Mouse (Mus musculus) neutrophil, adult 5-6 weeks (primary cell): ENCODE measurements around the gene Ttc25. TPM values are rescaled to one million over a fixed set of nuclear protein-coding genes. Genes with fewer than 3 reads are reported as not detected.

Experiments
- ATAC-seq: fragments of 151-379, 151-347 bp; 2 replicates; pipeline ENCODE4 v1.8.0; 2017; ENCODE audit warnings: mild to moderate bottlenecking, moderate TSS enrichment; ENCODE audit not compliant: insufficient number of reproducible peaks, poor library complexity, low FRiP score, severe bottlenecking; ENCODE audit errors: extremely low read depth
- total RNA-seq: library from RNA; stranded (forward); fragments of 200-1000 nt; gene quantifications from 2 replicates; pipeline ENCODE4 v1.2.3, GENCODE M21; 2017

Ttc25 gene
- total RNA-seq, 1 experiment from 2014 or later = 1.0 TPM

DNA sequence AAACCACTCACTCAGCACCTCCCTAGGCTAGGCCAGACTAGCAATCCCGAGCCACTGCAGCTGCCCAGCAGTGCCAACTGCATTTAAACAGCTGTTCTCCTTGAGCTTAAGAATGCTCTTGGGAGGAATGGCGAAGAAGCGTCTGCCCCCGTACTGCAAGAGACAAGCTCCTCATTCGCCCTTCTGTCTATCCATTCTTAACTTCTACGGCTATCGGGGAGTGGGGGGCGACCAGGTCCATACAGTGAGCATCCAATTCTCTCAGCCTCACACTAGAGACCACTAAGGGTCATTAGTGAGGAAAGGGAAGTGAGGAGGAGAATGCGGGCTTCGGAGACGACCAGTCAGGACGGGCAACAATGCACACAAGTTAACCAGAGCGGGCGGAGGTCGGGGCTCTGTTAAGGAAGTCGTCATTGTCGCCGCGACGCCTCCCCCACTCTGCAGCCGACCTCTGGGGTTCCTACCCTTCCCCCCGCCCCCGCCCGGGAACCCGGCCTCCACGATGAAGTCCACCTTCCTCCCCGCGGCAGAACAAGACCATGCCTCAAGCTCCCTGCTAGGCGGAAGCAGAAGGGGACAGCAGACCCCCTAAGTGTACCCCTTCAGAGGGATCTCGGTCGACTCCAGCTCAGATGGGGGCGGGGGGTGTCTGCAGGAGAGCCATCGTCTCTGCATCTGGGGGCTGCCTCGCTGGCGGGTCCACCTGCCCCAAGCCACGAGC lies 73.5 kb downstream of the Ttc25 start, which contains the start of gene Nkiras2:
Gene Nkiras2, plus strand, starts transcription at position 484 of the 724 bp plus-strand sequence.
- ATAC-seq = peak; percentile 41; the same call in 1 of the 2 replicates

DNA sequence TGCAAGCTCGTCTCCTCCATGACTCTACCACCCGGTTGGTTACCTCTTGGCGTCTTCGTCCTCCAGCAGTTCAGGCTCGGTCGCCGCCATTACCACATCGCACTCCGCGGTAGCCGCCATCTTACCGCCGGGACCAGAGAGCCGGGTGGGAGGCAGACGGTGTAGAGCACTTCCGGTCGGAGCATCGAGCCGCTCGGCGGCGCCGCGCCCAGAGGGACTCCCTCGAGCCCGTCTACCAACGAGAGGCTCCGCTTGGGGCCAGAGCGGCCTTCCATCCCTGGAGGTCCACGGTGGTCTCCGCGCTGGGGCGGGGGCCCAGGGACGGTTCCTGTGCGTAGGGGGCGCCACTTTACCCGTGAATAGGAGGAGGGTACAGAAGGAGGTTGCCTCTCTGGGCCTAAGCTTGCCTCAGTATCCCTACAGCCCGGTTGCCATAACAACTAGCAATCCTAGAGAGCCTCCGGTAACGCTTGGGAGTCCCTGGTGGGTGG lies 74.1 kb downstream of the Ttc25 start:
- peak; percentile 78 for ATAC-seq

DNA sequence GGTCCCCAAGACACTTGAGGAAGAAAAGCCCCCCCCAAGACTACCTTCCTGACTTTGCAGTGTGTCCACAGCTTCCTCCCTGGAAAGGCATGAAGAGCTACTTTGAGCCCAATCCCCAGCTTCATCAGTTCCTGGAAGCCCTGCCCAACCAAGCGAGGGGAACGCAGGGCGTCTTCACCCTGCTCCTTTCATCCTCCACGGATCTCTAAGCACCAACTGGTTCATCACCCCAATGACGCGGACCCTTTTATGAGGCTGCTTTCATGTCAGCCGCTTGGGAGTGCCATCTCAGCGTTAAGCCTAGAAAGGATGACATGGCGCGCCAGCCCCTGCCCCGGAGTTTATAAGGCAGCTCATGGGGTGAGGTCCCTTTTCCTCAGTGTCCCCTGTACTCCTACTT lies 74.6 kb downstream of the Ttc25 start, which contains the start of gene Dnajc7:
Gene Dnajc7, minus strand, starts transcription at position 187 of the 400 bp plus-strand sequence.
- ATAC-seq = no peak

Other genes starting within 250 kb of the Ttc25 start
- 734 and 752 TPM in 2 replicates for gene Eif1, start 225.7 kb upstream of the Ttc25 start, total RNA-seq
- gene Gast, start 211.2 kb upstream of the Ttc25 start, total RNA-seq = not detected in 2 replicates
- gene Hap1, start 189.5 kb upstream of the Ttc25 start, total RNA-seq = 0.70 and 0.74 TPM in 2 replicates
- 2.0 and 3.0 TPM in 2 replicates for gene Jup, start 147.8 kb upstream of the Ttc25 start, total RNA-seq
- gene P3h4, start 130.8 kb upstream of the Ttc25 start, total RNA-seq = not detected in 2 replicates
- not detected in 2 replicates for gene Fkbp10, start 129.9 kb upstream of the Ttc25 start, total RNA-seq
- 20.9 and 30.9 TPM in 2 replicates for gene Nt5c3b, start 103.8 kb upstream of the Ttc25 start, total RNA-seq
- 1.0 TPM in 1 of 2 replicates, not detected in the other for gene Klhl10, start 103.7 kb upstream of the Ttc25 start, total RNA-seq
- 16.7 and 21.9 TPM in 2 replicates for gene Klhl11, start 72.9 kb upstream of the Ttc25 start, total RNA-seq
- gene Acly, start 17.6 kb upstream of the Ttc25 start, total RNA-seq = 86.6 and 88.5 TPM in 2 replicates
- gene Cnp, start 29.3 kb downstream of the Ttc25 start, total RNA-seq = 87.3 and 99.3 TPM in 2 replicates
- gene Nkiras2, start 73.6 kb downstream of the Ttc25 start, total RNA-seq = 18.3 and 22.9 TPM in 2 replicates
- gene Dnajc7, start 74.6 kb downstream of the Ttc25 start, total RNA-seq = 520 and 539 TPM in 2 replicates
- not detected in 2 replicates for gene Zfp385c, start 146.8 kb downstream of the Ttc25 start, total RNA-seq
- 37.9 and 59.2 TPM in 2 replicates for gene Dhx58, start 158.7 kb downstream of the Ttc25 start, total RNA-seq
- gene Kat2a, start 166.9 kb downstream of the Ttc25 start, total RNA-seq = 9.2 and 10.8 TPM in 2 replicates
- gene Hspb9, start 168.2 kb downstream of the Ttc25 start, total RNA-seq = not detected in 2 replicates
- 136 and 138 TPM in 2 replicates for gene Rab5c, start 192.6 kb downstream of the Ttc25 start, total RNA-seq
- gene Kcnh4, start 214.3 kb downstream of the Ttc25 start, total RNA-seq = 0.23 TPM in 1 of 2 replicates, not detected in the other
- not detected in 2 replicates for gene Hcrt, start 217.3 kb downstream of the Ttc25 start, total RNA-seq
- gene Ghdc, start 225.3 kb downstream of the Ttc25 start, total RNA-seq = 8.2 and 8.6 TPM in 2 replicates